Mouse (Mus musculus): ENCODE data around the gene Esrp2. TPM values are rescaled to one million over a fixed set of nuclear protein-coding genes. Genes with fewer than 3 reads are reported as not detected.

Esrp2 gene
- polyA plus RNA-seq, 1 experiment from 2014 or later = 1.3 TPM

GRCm38 (mm10) chr8:106151041-106151440 is 14.3 kb upstream of the Esrp2 start:
- WGBS (ENCODE audit: insufficient replicate concordance) = 77% methylated on average over 9 of the region's 9 CpGs
- H3K4me1 ChIP-seq (ENCODE audit: control insufficient read depth, insufficient read depth, low read length) = peaks cover 12% of the 10 kb centered on the region; the same call in 1 of the 2 replicates
- H3K36me3 ChIP-seq (ENCODE audit: control insufficient read depth, insufficient read depth, low read length) = no peaks in the 10 kb centered on the region
- H3K9me3 ChIP-seq (replicated peaks; ENCODE audit: control insufficient read depth, low read length) = no peaks in the 10 kb centered on the region
- H3K4me3 ChIP-seq (ENCODE audit: low read depth, low read length) = peak overlapping the region; percentile 71
- peak overlapping the region; percentile 81 for H3K4me2 ChIP-seq
- H3K9ac ChIP-seq (ENCODE audit: low read depth, low read length) = no peak overlapping the region; the same call in 1 of the 2 replicates
- ATAC-seq (replicated peaks; ENCODE audit: insufficient number of reproducible peaks, low FRiP score, low TSS enrichment) = no peak
- no peaks in the 10 kb centered on the region for H3K27me3 ChIP-seq (ENCODE audit: control insufficient read depth, insufficient read depth, low read length)
- H3K27ac ChIP-seq (ENCODE audit: low read depth, low read length) = no peak overlapping the region

DNA sequence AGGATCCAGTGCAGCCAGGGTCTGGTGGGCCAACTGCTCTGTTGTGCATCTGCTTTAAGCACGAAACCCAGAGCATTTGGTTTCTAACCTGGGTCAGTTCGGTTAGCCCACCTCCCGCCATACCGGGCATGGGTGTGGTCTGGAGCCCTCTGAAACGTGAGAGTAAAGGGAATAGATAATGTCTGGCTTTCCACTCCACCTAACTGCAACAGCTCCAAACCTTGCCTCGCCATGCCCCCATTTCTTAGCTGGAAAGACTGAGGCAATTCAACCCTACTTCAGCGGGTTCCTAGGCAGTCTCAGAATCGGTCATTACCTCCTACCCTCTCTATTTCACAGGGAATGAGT is 13.9 kb upstream of the Esrp2 start:
- no peaks in the 10 kb centered on the region for H3K36me3 ChIP-seq (ENCODE audit: control insufficient read depth, insufficient read depth, low read length)
- peak overlapping the region; percentile 71 for H3K4me3 ChIP-seq (ENCODE audit: low read depth, low read length)
- peak overlapping the region; percentile 74 for H3K9ac ChIP-seq (ENCODE audit: low read depth, low read length)
- peak; percentile 15; the same call in 1 of the 2 replicates for ATAC-seq (replicated peaks; ENCODE audit: insufficient number of reproducible peaks, low FRiP score, low TSS enrichment)
- 20% methylated on average over 8 of the region's 8 CpGs for WGBS (ENCODE audit: insufficient replicate concordance)
- H3K4me2 ChIP-seq = peak overlapping the region; percentile 81
- no peak overlapping the region for H3K27ac ChIP-seq (ENCODE audit: low read depth, low read length)
- H3K9me3 ChIP-seq (replicated peaks; ENCODE audit: control insufficient read depth, low read length) = no peaks in the 10 kb centered on the region
- no peaks in the 10 kb centered on the region for H3K27me3 ChIP-seq (ENCODE audit: control insufficient read depth, insufficient read depth, low read length)
- H3K4me1 ChIP-seq (ENCODE audit: control insufficient read depth, insufficient read depth, low read length) = peaks cover 12% of the 10 kb centered on the region; the same call in 1 of the 2 replicates

DNA sequence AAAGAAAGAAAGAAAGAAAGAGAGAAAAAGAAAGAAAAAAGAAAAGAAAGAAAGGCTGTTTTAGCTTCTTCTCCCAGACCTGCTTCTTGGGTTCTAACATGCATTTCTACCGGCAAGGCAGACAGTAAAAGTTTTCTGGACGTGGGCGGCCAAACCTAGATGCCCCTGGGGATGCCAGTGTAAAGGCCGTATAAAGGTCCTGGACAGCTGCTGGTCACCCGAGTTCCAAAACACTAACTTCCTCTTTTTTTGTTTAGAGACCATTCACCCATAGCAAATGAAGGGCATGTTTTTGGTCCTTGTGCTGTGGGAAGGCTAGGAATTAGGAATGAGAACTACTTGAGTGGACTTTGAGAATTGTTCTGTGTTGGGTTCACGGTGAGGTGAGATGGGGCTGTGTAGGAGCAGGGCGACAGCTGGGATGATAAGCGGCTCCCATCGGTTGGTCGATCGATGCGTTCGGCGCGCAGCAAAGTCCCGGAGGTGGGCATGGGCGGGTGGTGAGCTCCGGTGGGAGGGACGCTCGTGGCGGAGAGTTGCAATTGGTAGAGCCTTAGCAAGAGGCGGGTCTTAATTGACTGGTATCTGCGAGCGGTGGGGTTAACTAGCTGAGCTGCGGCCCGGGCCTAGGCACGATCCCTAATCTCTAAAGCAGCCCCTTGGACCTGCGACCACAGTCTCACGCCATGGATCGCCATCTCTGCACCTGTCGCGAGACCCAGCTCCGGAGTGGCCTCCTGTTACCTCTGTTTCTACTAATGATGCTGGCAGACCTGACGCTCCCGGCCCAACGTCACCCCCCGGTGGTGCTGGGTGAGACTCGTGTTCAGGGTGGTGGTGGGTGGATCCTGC is 13.3 kb upstream of the Esrp2 start, which contains the start of gene Pla2g15:
TSS of gene Pla2g15 (plus strand) at position 599 of the 852 bp plus-strand sequence.
- peaks cover 12% of the 10 kb centered on the region; the same call in 1 of the 2 replicates for H3K4me1 ChIP-seq (ENCODE audit: control insufficient read depth, insufficient read depth, low read length)
- H3K36me3 ChIP-seq (ENCODE audit: control insufficient read depth, insufficient read depth, low read length) = no peaks in the 10 kb centered on the region
- H3K9ac ChIP-seq (ENCODE audit: low read depth, low read length) = peak within 1 kb of the TSS; percentile 74
- peak; percentile 91 for ATAC-seq (replicated peaks; ENCODE audit: insufficient number of reproducible peaks, low FRiP score, low TSS enrichment)
- 3% methylated on average over 38 of the region's 38 CpGs for WGBS (ENCODE audit: insufficient replicate concordance)
- H3K27me3 ChIP-seq (ENCODE audit: control insufficient read depth, insufficient read depth, low read length) = no peaks in the 10 kb centered on the region
- peak within 1 kb of the TSS; percentile 71 for H3K4me3 ChIP-seq (ENCODE audit: low read depth, low read length)
- peak within 1 kb of the TSS; percentile 35; the same call in 1 of the 2 replicates for H3K27ac ChIP-seq (ENCODE audit: low read depth, low read length)
- H3K4me2 ChIP-seq = peak within 1 kb of the TSS; percentile 81
- no peaks in the 10 kb centered on the region for H3K9me3 ChIP-seq (replicated peaks; ENCODE audit: control insufficient read depth, low read length)

GRCm38 (mm10) chr8:106149025-106149424 is 12.3 kb upstream of the Esrp2 start:
- ATAC-seq (replicated peaks; ENCODE audit: insufficient number of reproducible peaks, low FRiP score, low TSS enrichment) = no peak
- H3K9me3 ChIP-seq (replicated peaks; ENCODE audit: control insufficient read depth, low read length) = no peaks in the 10 kb centered on the region
- no peaks in the 10 kb centered on the region for H3K36me3 ChIP-seq (ENCODE audit: control insufficient read depth, insufficient read depth, low read length)
- H3K27me3 ChIP-seq (ENCODE audit: control insufficient read depth, insufficient read depth, low read length) = no peaks in the 10 kb centered on the region
- WGBS (ENCODE audit: insufficient replicate concordance) = 89% methylated on average over 6 of the region's 6 CpGs
- no peak overlapping the region for H3K4me2 ChIP-seq
- peaks cover 12% of the 10 kb centered on the region; the same call in 1 of the 2 replicates for H3K4me1 ChIP-seq (ENCODE audit: control insufficient read depth, insufficient read depth, low read length)
- no peak overlapping the region for H3K4me3 ChIP-seq (ENCODE audit: low read depth, low read length)
- no peak overlapping the region for H3K9ac ChIP-seq (ENCODE audit: low read depth, low read length)
- no peak overlapping the region for H3K27ac ChIP-seq (ENCODE audit: low read depth, low read length)

GRCm38 (mm10) chr8:106147868-106148565 is 11.2 kb upstream of the Esrp2 start:
- Histone ChIP-seq H3K27ac (ENCODE audit: low read depth, low read length) (no peak overlapping the region), H3K36me3 (ENCODE audit: control insufficient read depth, insufficient read depth, low read length) (no peaks in the 10 kb centered on the region), H3K4me3 (ENCODE audit: low read depth, low read length) (no peak overlapping the region), H3K27me3 (ENCODE audit: control insufficient read depth, insufficient read depth, low read length) (no peaks in the 10 kb centered on the region), H3K9me3 (replicated peaks; ENCODE audit: control insufficient read depth, low read length) (no peaks in the 10 kb centered on the region), H3K9ac (ENCODE audit: low read depth, low read length) (no peak overlapping the region), H3K4me1 (ENCODE audit: control insufficient read depth, insufficient read depth, low read length) (peaks cover 5% of the 10 kb centered on the region; the same call in 1 of the 2 replicates), H3K4me2 (no peak overlapping the region)
- no peak for ATAC-seq (replicated peaks; ENCODE audit: insufficient number of reproducible peaks, low FRiP score, low TSS enrichment)
- 80% methylated on average over 6 of the region's 6 CpGs for WGBS (ENCODE audit: insufficient replicate concordance)

- WGBS (ENCODE audit: insufficient replicate concordance) = 85% methylated on average over 4 of the region's 4 CpGs
These were observed 9.2 kb upstream of the Esrp2 start for GRCm38 (mm10) chr8:106146014-106146413.

GRCm38 (mm10) chr8:106145331-106145730 is 8.6 kb upstream of the Esrp2 start:
- ATAC-seq (replicated peaks; ENCODE audit: insufficient number of reproducible peaks, low FRiP score, low TSS enrichment) = no peak
- no peaks in the 10 kb centered on the region for H3K27me3 ChIP-seq (ENCODE audit: control insufficient read depth, insufficient read depth, low read length)
- no peak overlapping the region for H3K4me2 ChIP-seq
- 87% methylated on average over 2 of the region's 2 CpGs for WGBS (ENCODE audit: insufficient replicate concordance)
- H3K27ac ChIP-seq (ENCODE audit: low read depth, low read length) = no peak overlapping the region
- no peaks in the 10 kb centered on the region for H3K4me1 ChIP-seq (ENCODE audit: control insufficient read depth, insufficient read depth, low read length)
- no peak overlapping the region for H3K4me3 ChIP-seq (ENCODE audit: low read depth, low read length)
- no peaks in the 10 kb centered on the region for H3K9me3 ChIP-seq (replicated peaks; ENCODE audit: control insufficient read depth, low read length)
- H3K9ac ChIP-seq (ENCODE audit: low read depth, low read length) = no peak overlapping the region
- no peaks in the 10 kb centered on the region for H3K36me3 ChIP-seq (ENCODE audit: control insufficient read depth, insufficient read depth, low read length)

More at GRCm38 (mm10) chr8:106146014-106146413, 9.2 kb upstream of the Esrp2 start:
- no peaks in the 10 kb centered on the region for H3K36me3 ChIP-seq (ENCODE audit: control insufficient read depth, insufficient read depth, low read length)
- H3K9me3 ChIP-seq (replicated peaks; ENCODE audit: control insufficient read depth, low read length) = no peaks in the 10 kb centered on the region
- H3K27me3 ChIP-seq (ENCODE audit: control insufficient read depth, insufficient read depth, low read length) = no peaks in the 10 kb centered on the region
- H3K9ac ChIP-seq (ENCODE audit: low read depth, low read length) = no peak overlapping the region
- no peak overlapping the region for H3K27ac ChIP-seq (ENCODE audit: low read depth, low read length)
- H3K4me1 ChIP-seq (ENCODE audit: control insufficient read depth, insufficient read depth, low read length) = 0 out of 2 replicates have a peak, but pooled peaks cover 3% of the 10 kb centered on the region
- H3K4me2 ChIP-seq = no peak overlapping the region
- no peak for ATAC-seq (replicated peaks; ENCODE audit: insufficient number of reproducible peaks, low FRiP score, low TSS enrichment)
- H3K4me3 ChIP-seq (ENCODE audit: low read depth, low read length) = no peak overlapping the region

DNA sequence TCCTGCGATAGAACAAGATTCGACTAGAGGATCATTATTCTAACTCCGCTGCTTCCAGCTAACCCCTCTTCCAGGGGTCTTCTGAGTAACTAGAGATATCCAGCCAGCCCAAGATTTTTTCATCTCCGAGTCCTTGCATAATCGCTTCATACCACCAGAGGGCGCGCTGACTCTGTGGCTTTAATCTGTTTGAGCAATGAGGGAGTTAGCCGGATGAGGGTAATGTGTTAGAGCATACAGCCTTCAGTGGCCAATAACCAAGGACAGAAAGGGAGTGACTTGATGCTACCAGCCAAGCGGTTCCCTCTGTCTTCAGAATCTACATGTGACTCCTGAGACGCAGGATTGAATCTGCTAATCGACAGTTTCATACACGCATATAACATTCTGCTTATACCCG is 4.0 kb upstream of the Esrp2 start:
- no peaks in the 10 kb centered on the region for H3K9me3 ChIP-seq (replicated peaks; ENCODE audit: control insufficient read depth, low read length)
- peaks cover 14% of the 10 kb centered on the region for H3K4me1 ChIP-seq (ENCODE audit: control insufficient read depth, insufficient read depth, low read length)
- WGBS (ENCODE audit: insufficient replicate concordance) = 18% methylated on average over 13 of the region's 13 CpGs
- H3K9ac ChIP-seq (ENCODE audit: low read depth, low read length) = no peak overlapping the region
- H3K4me3 ChIP-seq (ENCODE audit: low read depth, low read length) = no peak overlapping the region
- ATAC-seq (replicated peaks; ENCODE audit: insufficient number of reproducible peaks, low FRiP score, low TSS enrichment) = no peak
- no peak overlapping the region for H3K27ac ChIP-seq (ENCODE audit: low read depth, low read length)
- no peaks in the 10 kb centered on the region for H3K36me3 ChIP-seq (ENCODE audit: control insufficient read depth, insufficient read depth, low read length)
- H3K27me3 ChIP-seq (ENCODE audit: control insufficient read depth, insufficient read depth, low read length) = peaks cover 13% of the 10 kb centered on the region
- H3K4me2 ChIP-seq = no peak overlapping the region

Data from heart, embryonic 11.5 days (tissue).